ENCODE assay signal across 22 mouse cellular contexts in genomic region chr10:14063226-14063625, GRCm38 (mm10).
DNase-seq lines count a peak whose midpoint lies in the region; ATAC-seq lines count a peak whose summit lies in the region.
"Had no signal": no experiment of that assay in that cellular context is flagged by ENCODE, and none has a peak within 500 bp of the region (broad histone marks: within the 10 kb centered on the region; RNA-seq: fewer than 3 reads in every experiment).

No protein-coding gene starts in this region.

- H3K36me3 ChIP-seq in midbrain, embryonic 10.5 days, result no peaks in the 10 kb centered on the region
- H3K36me3 ChIP-seq in midbrain, embryonic 15.5 days (replicated peaks), result no peaks in the 10 kb centered on the region
- no peaks in the 10 kb centered on the region for H3K36me3 ChIP-seq in limb, embryonic 10.5 days
- no peaks in the 10 kb centered on the region for H3K36me3 ChIP-seq in forebrain, embryonic 11.5 days (ENCODE audit: control insufficient read depth, insufficient read depth, low read length)
- H3K36me3 ChIP-seq: embryonic facial prominence, embryonic 13.5 days; embryonic facial prominence, embryonic 15.5 days; forebrain, embryonic 10.5 days; forebrain, embryonic 15.5 days had no signal

- H3K27ac ChIP-seq in midbrain, embryonic 10.5 days (replicated peaks), result no peak overlapping the region
- no peak overlapping the region for H3K27ac ChIP-seq in midbrain, embryonic 15.5 days
- H3K27ac ChIP-seq in limb, embryonic 10.5 days, result no peak overlapping the region
- no peak overlapping the region for H3K27ac ChIP-seq in forebrain, embryonic 11.5 days (ENCODE audit: low read depth, low read length)
- H3K27ac ChIP-seq: embryonic facial prominence, embryonic 13.5 days; embryonic facial prominence, embryonic 15.5 days; forebrain, embryonic 10.5 days; forebrain, embryonic 13.5 days; forebrain, embryonic 15.5 days had no signal

- no peak overlapping the region for H3K4me3 ChIP-seq in midbrain, embryonic 10.5 days
- no peak overlapping the region for H3K4me3 ChIP-seq in midbrain, embryonic 15.5 days
- no peak overlapping the region for H3K4me3 ChIP-seq in limb, embryonic 10.5 days
- no peak overlapping the region for H3K4me3 ChIP-seq in forebrain, embryonic 11.5 days (ENCODE audit: low read depth, low read length)
- H3K4me3 ChIP-seq: embryonic facial prominence, embryonic 13.5 days; embryonic facial prominence, embryonic 15.5 days; erythroblast, embryonic 14.5 days; forebrain, embryonic 10.5 days; forebrain, embryonic 13.5 days; forebrain, embryonic 15.5 days had no signal

- no peak for ATAC-seq in midbrain, embryonic 15.5 days (replicated peaks)
- ATAC-seq in forebrain, embryonic 11.5 days (replicated peaks; ENCODE audit: low FRiP score), result no peak
- ATAC-seq: forebrain, embryonic 13.5 days; forebrain, embryonic 15.5 days had no signal

- H3K4me1 ChIP-seq in midbrain, embryonic 10.5 days, result 0 out of 2 replicates have a peak, but pooled peaks cover 3% of the 10 kb centered on the region
- H3K4me1 ChIP-seq in midbrain, embryonic 15.5 days, result no peaks in the 10 kb centered on the region
- no peaks in the 10 kb centered on the region for H3K4me1 ChIP-seq in limb, embryonic 10.5 days
- no peaks in the 10 kb centered on the region for H3K4me1 ChIP-seq in forebrain, embryonic 11.5 days (replicated peaks; ENCODE audit: control insufficient read depth, insufficient read depth, low read length)
- H3K4me1 ChIP-seq: embryonic facial prominence, embryonic 15.5 days; forebrain, embryonic 10.5 days; forebrain, embryonic 13.5 days had no signal

- no peaks in the 10 kb centered on the region for H3K27me3 ChIP-seq in midbrain, embryonic 10.5 days (ENCODE audit: low read depth, poor library complexity, severe bottlenecking)
- no peaks in the 10 kb centered on the region for H3K27me3 ChIP-seq in midbrain, embryonic 15.5 days (replicated peaks)
- H3K27me3 ChIP-seq in limb, embryonic 10.5 days (ENCODE audit: low read depth, poor library complexity, severe bottlenecking), result no peaks in the 10 kb centered on the region
- no peaks in the 10 kb centered on the region for H3K27me3 ChIP-seq in forebrain, embryonic 11.5 days (ENCODE audit: control insufficient read depth, insufficient read depth, low read length)
- H3K27me3 ChIP-seq: embryonic facial prominence, embryonic 13.5 days; embryonic facial prominence, embryonic 15.5 days; forebrain, embryonic 13.5 days; forebrain, embryonic 15.5 days had no signal

- DNase-seq in midbrain, embryonic 10.5 days (ENCODE audit: low spot score), result peak; percentile 6
- DNase-seq in right cerebral cortex, postnatal 10 days (ENCODE audit: low spot score in 2 of 2), result peak; percentile 11 to 15
- no peak for DNase-seq in right cerebral cortex, postnatal 4 days
- peak; percentile 12 for DNase-seq in limb, embryonic 10.5 days (ENCODE audit: low spot score)
- no peak for DNase-seq in forebrain, embryonic 11.5 days (ENCODE audit: low spot score)
- DNase-seq: adrenal gland, adult 2 months; adrenal gland, postnatal 10 days; adrenal gland, postnatal 25 days; cerebellum, adult 11 months; cerebellum, adult 18-20 months; cerebellum, adult 8-10 months; cerebellum, adult 9-11 months; cerebellum, postnatal 14 days; cerebellum, postnatal 36 days; embryo, embryonic 11 days had no signal

- H3K9me3 ChIP-seq in midbrain, embryonic 10.5 days (replicated peaks), result no peaks in the 10 kb centered on the region
- no peaks in the 10 kb centered on the region for H3K9me3 ChIP-seq in midbrain, embryonic 15.5 days
- no peaks in the 10 kb centered on the region for H3K9me3 ChIP-seq in limb, embryonic 10.5 days (replicated peaks)
- H3K9me3 ChIP-seq in forebrain, embryonic 11.5 days (ENCODE audit: control insufficient read depth, low read length), result no peaks in the 10 kb centered on the region
- H3K9me3 ChIP-seq: embryonic facial prominence, embryonic 13.5 days; embryonic facial prominence, embryonic 15.5 days; forebrain, embryonic 10.5 days; forebrain, embryonic 13.5 days; forebrain, embryonic 15.5 days had no signal

- WGBS in midbrain, embryonic 10.5 days, result 89% methylated on average over 4 of the region's 4 CpGs
- 86% methylated on average over 4 of the region's 4 CpGs for WGBS in midbrain, embryonic 15.5 days
- 91% methylated on average over 4 of the region's 4 CpGs for WGBS in limb, embryonic 10.5 days
- WGBS in forebrain, embryonic 11.5 days, result 86% methylated on average over 4 of the region's 4 CpGs

- no peak overlapping the region for H3K4me2 ChIP-seq in midbrain, embryonic 15.5 days
- no peak overlapping the region for H3K4me2 ChIP-seq in forebrain, embryonic 11.5 days (ENCODE audit: low read depth, low read length, severe bottlenecking)
- H3K4me2 ChIP-seq: embryonic facial prominence, embryonic 13.5 days; embryonic facial prominence, embryonic 15.5 days; forebrain, embryonic 13.5 days; forebrain, embryonic 15.5 days had no signal

- no peak overlapping the region for H3K9ac ChIP-seq in midbrain, embryonic 15.5 days
- H3K9ac ChIP-seq in forebrain, embryonic 11.5 days (ENCODE audit: low read length), result no peak overlapping the region
- H3K9ac ChIP-seq: embryonic facial prominence, embryonic 13.5 days; embryonic facial prominence, embryonic 15.5 days; forebrain, embryonic 13.5 days; forebrain, embryonic 15.5 days had no signal

Comparison
In these comparisons a context has a peak if more than half of its experiments do, and no peak if none do; other contexts are left out.
1. DNase-seq: peak in midbrain, embryonic 10.5 days (single experiment), right cerebral cortex, postnatal 10 days (2 of 2) and limb, embryonic 10.5 days (single experiment); none in right cerebral cortex, postnatal 4 days (single experiment) and forebrain, embryonic 11.5 days (single experiment).